Mouse (Mus musculus) heart, adult 2 months (tissue): ENCODE data around the gene Gm27027.

Source experiments
- CTCF ChIP-seq: fragments of 200-600 bp; IDR thresholded peaks from 2 replicates; pipeline ENCODE4 v1.8.1; 2022; ENCODE audit warnings: antibody characterized with exemption, mild to moderate bottlenecking, moderate library complexity
- EP300 ChIP-seq: fragments of 200-500 bp; IDR thresholded peaks from 2 replicates; pipeline ENCODE4 v1.6.1; 2011; ENCODE audit warnings: low read depth, low read length, control low read depth; ENCODE audit not compliant: insufficient read depth
- POLR2A ChIP-seq: fragments of 200-500 bp; IDR thresholded peaks from 2 replicates; pipeline ENCODE4 v1.6.1; 2011; ENCODE audit warnings: mild to moderate bottlenecking, low read depth, low read length, control low read depth; ENCODE audit not compliant: insufficient read depth

DNA sequence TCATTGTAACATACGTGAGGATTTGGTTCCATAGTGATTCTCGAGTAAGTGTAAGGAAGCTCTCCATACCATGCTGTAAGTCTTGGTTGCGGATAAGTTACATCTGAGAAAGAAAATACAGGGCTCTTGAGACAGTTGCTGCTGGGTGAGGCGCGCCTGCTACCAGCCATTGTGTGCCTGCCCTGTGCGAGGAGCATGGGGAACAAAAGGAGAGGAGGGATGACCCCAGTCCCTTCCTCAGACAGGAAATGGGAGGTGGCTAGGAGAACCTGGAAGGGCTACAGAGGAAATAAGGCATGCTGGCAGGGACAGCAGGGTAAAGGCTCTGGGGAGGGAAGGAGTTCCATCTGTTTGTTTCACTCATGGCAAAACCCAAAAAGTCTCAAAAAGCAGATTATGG lies 5.3 kb upstream of the Gm27027 start:
- TF ChIP-seq POLR2A: no peak
- no peak for TF ChIP-seq EP300
- no peak for TF ChIP-seq CTCF
